Comparison of ENCODE assay signal across 9 mouse cellular contexts in genomic region chr1:72873078-72873477, GRCm38 (mm10). TPM values are rescaled to one million over a fixed set of nuclear protein-coding genes. Genes with fewer than 3 reads are reported as not detected.
DNase-seq lines count a peak whose midpoint lies in the region; ATAC-seq and TF ChIP-seq lines count a peak whose summit lies in the region.
"Had no signal": no experiment of that assay in that cellular context is flagged by ENCODE, and none has a peak within 500 bp of the region (broad histone marks: within the 10 kb centered on the region; RNA-seq: fewer than 3 reads in every experiment).

No protein-coding gene starts in this region.

- TF ChIP-seq EP300 in heart, postnatal 0 days (IDR thresholded peaks at IDR 0.05; ENCODE audit: low read depth): no peak

- peaks cover 41% of the 10 kb centered on the region for H3K4me1 ChIP-seq in heart, embryonic 10.5 days
- H3K4me1 ChIP-seq in brown adipose tissue, adult 24 weeks (ENCODE audit: control insufficient read depth, insufficient read depth, insufficient read length, low read length): peaks cover 6% of the 10 kb centered on the region; the same call in 1 of the 2 replicates
- peaks cover 35% of the 10 kb centered on the region for H3K4me1 ChIP-seq in heart, postnatal 0 days (ENCODE audit: control insufficient read depth, insufficient read depth)
- H3K4me1 ChIP-seq in midbrain, embryonic 14.5 days (ENCODE audit: control insufficient read depth, insufficient read depth, low read length): peaks cover 29% of the 10 kb centered on the region

- peak overlapping the region; percentile 85 for H3K4me3 ChIP-seq in heart, embryonic 10.5 days
- peak overlapping the region; percentile 68 for H3K4me3 ChIP-seq in brown adipose tissue, adult 24 weeks (ENCODE audit: insufficient read depth, low read depth, low read length)
- peak overlapping the region; percentile 57 for H3K4me3 ChIP-seq in heart, postnatal 0 days (ENCODE audit: low read depth, low read length)
- peak overlapping the region; percentile 49 for H3K4me3 ChIP-seq in midbrain, embryonic 14.5 days (replicated peaks; ENCODE audit: low read depth, low read length)

- WGBS in heart, embryonic 10.5 days: under 1% methylated on average over 16 of the region's 16 CpGs
- WGBS in heart, postnatal 0 days: 1% methylated on average over 16 of the region's 16 CpGs
- WGBS in midbrain, embryonic 14.5 days: under 1% methylated on average over 16 of the region's 16 CpGs

- no peaks in the 10 kb centered on the region for H3K27me3 ChIP-seq in heart, embryonic 10.5 days (ENCODE audit: insufficient read depth, poor library complexity, severe bottlenecking)
- H3K27me3 ChIP-seq in heart, postnatal 0 days (ENCODE audit: control insufficient read depth, insufficient read depth, low read length): peaks cover 4% of the 10 kb centered on the region; the same call in 1 of the 2 replicates
- H3K27me3 ChIP-seq in midbrain, embryonic 14.5 days (ENCODE audit: control insufficient read depth, insufficient read depth, low read length): peaks cover 23% of the 10 kb centered on the region; the same call in 1 of the 2 replicates

- H3K9me3 ChIP-seq in heart, embryonic 10.5 days: no peaks in the 10 kb centered on the region
- no peaks in the 10 kb centered on the region for H3K9me3 ChIP-seq in heart, postnatal 0 days (replicated peaks; ENCODE audit: control insufficient read depth, low read length)
- no peaks in the 10 kb centered on the region for H3K9me3 ChIP-seq in midbrain, embryonic 14.5 days (ENCODE audit: control insufficient read depth, low read length)
- H3K9me3 ChIP-seq: megakaryocyte, embryonic 14.5 days had no signal

- H3K27ac ChIP-seq in heart, embryonic 10.5 days: peak overlapping the region; percentile 95
- no peak overlapping the region for H3K27ac ChIP-seq in brown adipose tissue, adult 24 weeks (replicated peaks; ENCODE audit: low read depth, low read length)
- H3K27ac ChIP-seq in heart, postnatal 0 days (ENCODE audit: low read depth): peak overlapping the region; percentile 57; the same call in 1 of the 2 replicates
- H3K27ac ChIP-seq in midbrain, embryonic 14.5 days (replicated peaks; ENCODE audit: low read depth, low read length): 0 out of 2 replicates have a peak overlapping the region, but pooled peaks have one; percentile 65

- DNase-seq in heart, embryonic 10.5 days (ENCODE audit: low spot score): no peak
- no peak for DNase-seq in heart, adult 9 months (ENCODE audit: low spot score in 2 of 2)
- no peak for DNase-seq in heart, postnatal 0 days (ENCODE audit: low spot score)
- peak; percentile 59 for DNase-seq in midbrain, embryonic 14.5 days
- no peak for DNase-seq in frontal cortex, postnatal 25 days (ENCODE audit: low spot score in 2 of 2)
- no peak for DNase-seq in gastrocnemius, postnatal 4 days (ENCODE audit: low spot score in 2 of 2)
- no peak for DNase-seq in gastrocnemius, postnatal 10 days

- H3K36me3 ChIP-seq in heart, embryonic 10.5 days: peaks cover 11% of the 10 kb centered on the region; the same call in 1 of the 2 replicates
- H3K36me3 ChIP-seq in heart, postnatal 0 days (replicated peaks; ENCODE audit: control insufficient read depth, insufficient read depth, low read length): no peaks in the 10 kb centered on the region
- no peaks in the 10 kb centered on the region for H3K36me3 ChIP-seq in midbrain, embryonic 14.5 days (ENCODE audit: control insufficient read depth, insufficient read depth, low read length)

- no peak for TF ChIP-seq CTCF in heart, postnatal 0 days (IDR thresholded peaks at IDR 0.05; ENCODE audit: low read depth)

- no peak for ATAC-seq in heart, postnatal 0 days (ENCODE audit: insufficient read depth, low read depth)
- ATAC-seq in midbrain, embryonic 14.5 days (ENCODE audit: low FRiP score, low TSS enrichment): no peak

- H3K4me2 ChIP-seq in heart, postnatal 0 days (ENCODE audit: low read depth, low read length): peak overlapping the region; percentile 88
- peak overlapping the region; percentile 93 for H3K4me2 ChIP-seq in midbrain, embryonic 14.5 days (ENCODE audit: low read length)

- no peak overlapping the region for H3K9ac ChIP-seq in heart, postnatal 0 days (replicated peaks; ENCODE audit: low read depth, low read length)
- no peak overlapping the region; the same call in 1 of the 2 replicates for H3K9ac ChIP-seq in midbrain, embryonic 14.5 days (replicated peaks; ENCODE audit: low read length)

RNA-seq across cellular contexts. Expression of gene Igfbp5, which starts 1.6 kb away (rescaled TPM):
- 158 and 178 TPM in 2 replicates for polyA plus RNA-seq in heart, embryonic 10.5 days (2016; fragmentation: Nextera tagmentation; extraction: Ambion mirVana)
- 55.5 and 82.6 TPM in 2 replicates for polyA plus RNA-seq in brown adipose tissue, adult 24 weeks (2012; ENCODE audit: insufficient read depth, insufficient read length, missing spikeins)
- total RNA-seq in heart, postnatal 0 days (2014; rRNA removed; ENCODE audit: low replicate concordance): 147 and 170 TPM in 2 replicates
- polyA plus RNA-seq in heart, postnatal 0 days (2015; fragmentation: Nextera tagmentation; extraction: Ambion mirVana): 50.8 and 55.4 TPM in 2 replicates
- 22.4 and 30.4 TPM in 2 replicates for polyA plus RNA-seq in midbrain, embryonic 14.5 days (2014; fragmentation: Nextera tagmentation; extraction: Ambion mirVana)
- total RNA-seq in gastrocnemius, postnatal 4 days (2021): 100 to 1,000 TPM; 335 to 342 TPM
- total RNA-seq in gastrocnemius, postnatal 10 days (2021): 100 to 1,000 TPM; 306 to 338 TPM

RNA-seq across cellular contexts. Expression of gene Igfbp2, which starts 48.8 kb away (rescaled TPM):
- polyA plus RNA-seq in heart, embryonic 10.5 days (2016; fragmentation: Nextera tagmentation; extraction: Ambion mirVana): 137 and 226 TPM in 2 replicates
- 1.1 TPM in 1 of 2 replicates, not detected in the other for polyA plus RNA-seq in brown adipose tissue, adult 24 weeks (2012; ENCODE audit: insufficient read depth, insufficient read length, missing spikeins)
- total RNA-seq in heart, postnatal 0 days (2014; rRNA removed; ENCODE audit: low replicate concordance): 24.1 and 140 TPM in 2 replicates
- 10.2 and 12.7 TPM in 2 replicates for polyA plus RNA-seq in heart, postnatal 0 days (2015; fragmentation: Nextera tagmentation; extraction: Ambion mirVana)
- polyA plus RNA-seq in midbrain, embryonic 14.5 days (2014; fragmentation: Nextera tagmentation; extraction: Ambion mirVana): 200 and 310 TPM in 2 replicates
- 10 to 100 TPM; 45.6 to 56.5 TPM for total RNA-seq in gastrocnemius, postnatal 4 days (2021)
- 1 to 10 TPM; 7.0 to 8.3 TPM for total RNA-seq in gastrocnemius, postnatal 10 days (2021)

Comparison
In these comparisons a context has a peak if more than half of its experiments do, and no peak if none do; other contexts are left out.
1. RNA of gene Igfbp2, which starts 48.8 kb away (polyA plus RNA-seq): 200 to 310 TPM in midbrain, embryonic 14.5 days and 137 to 226 TPM in heart, embryonic 10.5 days; 10.2 to 12.7 TPM in heart, postnatal 0 days and 1.1 TPM in brown adipose tissue, adult 24 weeks; every median in the first group is over 10 times any median in the second.
2. Peak in every context shown above with its lines, with median percentiles within 50 percentile points of each other: H3K4me3 ChIP-seq.